Mouse (Mus musculus) small intestine, adult 10 weeks (tissue): Measurements from ENCODE around the gene Olfr523. TPM values are rescaled to one million over a fixed set of nuclear protein-coding genes. Genes with fewer than 3 reads are reported as not detected.

Experiments
- polyA plus RNA-seq: library from polyadenylated mRNA; stranded (reverse); fragments of 350-450 nt; fragmentation: Illumina TruSeq; extraction: RNeasy Lipid Tissue Mini Kit (QIAGEN cat#74804); gene quantifications from one replicate; pipeline ENCODE4 v1.2.3, GENCODE M21; 2014; ENCODE audit warnings: low replicate concordance

Olfr523 gene
- not detected for polyA plus RNA-seq

DNA sequence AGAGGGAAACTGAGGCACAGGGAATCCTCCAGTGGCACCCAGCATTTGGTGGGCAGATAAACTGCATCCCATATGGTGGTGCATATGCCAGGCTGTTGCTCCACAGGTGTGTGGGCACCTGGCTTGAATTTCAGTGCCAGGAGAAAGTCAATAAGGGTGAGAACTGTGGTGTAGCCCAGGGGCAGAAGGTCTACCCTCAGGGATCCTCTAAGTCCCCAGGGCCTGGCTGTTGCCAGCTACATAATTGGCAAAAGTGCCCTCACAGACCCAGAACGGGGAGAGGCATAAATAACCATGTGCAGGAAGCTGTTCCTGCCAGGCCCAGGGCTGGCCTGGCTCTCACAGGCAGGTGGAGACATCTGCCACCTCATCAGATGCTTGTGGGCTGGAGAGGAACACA is at the start of gene Olfr523:
Olfr523 (plus strand) TSS at position 282 of the 400 bp plus-strand sequence.

DNA sequence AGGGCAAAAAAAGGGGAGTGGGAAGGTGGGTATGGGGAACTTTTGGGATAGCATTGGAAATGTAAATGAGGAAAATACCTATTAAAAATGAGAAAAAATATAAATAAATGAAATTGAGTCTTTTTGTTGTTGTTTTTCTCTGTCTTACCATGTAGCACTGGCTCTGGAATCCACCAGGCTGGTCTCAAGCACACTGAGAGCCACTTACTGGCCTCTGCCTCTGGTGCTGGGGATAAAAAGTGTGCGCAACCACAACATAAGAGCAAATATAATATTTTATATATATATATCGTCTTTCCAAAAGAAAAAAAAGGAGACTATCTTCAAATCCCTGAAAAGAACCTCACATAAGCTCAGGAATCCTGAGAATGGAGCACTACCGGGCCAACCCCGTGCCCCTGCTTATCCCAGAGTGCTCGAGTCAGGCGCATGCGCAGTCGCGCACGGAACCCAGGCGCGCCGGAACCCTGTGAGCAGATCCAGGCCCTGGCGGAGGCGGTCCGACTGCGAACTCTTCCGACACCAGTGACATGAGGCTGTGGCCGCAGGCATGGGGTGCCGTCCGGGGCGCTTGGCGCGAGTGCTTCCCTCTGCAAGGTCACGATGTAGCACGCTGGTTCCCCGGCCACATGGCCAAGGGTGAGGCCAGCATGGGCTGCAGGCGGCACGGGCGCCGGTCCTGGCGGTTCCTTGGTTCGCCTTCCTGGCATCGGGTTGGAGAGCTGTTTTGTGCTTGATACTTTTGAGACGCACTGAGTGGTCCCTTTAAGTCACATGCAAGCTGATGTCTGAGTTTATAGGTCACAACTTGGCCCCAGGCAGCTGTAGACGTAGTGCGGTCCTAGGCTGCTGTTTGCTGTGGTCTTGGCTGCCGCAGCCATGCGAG is 35.6 kb upstream of the Olfr523 start, which contains the start of gene Mtg1:
Mtg1 (plus strand) TSS at position 430 of the 886 bp plus-strand sequence.

GRCm38 (mm10) chr7:140154218-140154927 is 18.6 kb upstream of the Olfr523 start, which contains the start of gene Sprn:
Sprn (minus strand) TSS chr7:140154877.

GRCm38 (mm10) chr7:140164664-140165063 is 8.4 kb upstream of the Olfr523 start, which contains the start of gene Olfr522:
Olfr522 (minus strand) TSS chr7:140164764.

GRCm38 (mm10) chr7:140205864-140206263 is 32.8 kb downstream of the Olfr523 start, which contains the start of gene Olfr524:
Olfr524 (minus strand) TSS chr7:140205964.

DNA sequence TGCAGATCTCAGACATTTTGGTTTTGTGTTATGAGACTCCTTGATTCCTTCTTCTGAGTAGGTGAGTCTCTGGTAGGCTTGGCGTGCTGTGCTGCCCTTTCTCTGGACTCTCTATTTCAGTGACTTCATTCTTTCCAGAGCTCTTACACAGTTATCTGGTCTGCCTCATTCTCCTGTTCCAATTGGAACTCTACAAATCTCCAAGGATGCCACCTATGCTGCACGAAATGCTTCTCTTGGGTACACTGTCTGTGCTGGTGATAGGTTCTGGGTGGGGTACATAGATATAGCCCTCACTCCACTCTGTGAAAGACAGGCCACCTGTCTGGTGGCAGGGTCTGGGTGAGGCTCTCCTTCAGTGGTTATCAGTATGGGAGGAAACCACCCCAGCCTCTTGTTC is 45.0 kb downstream of the Olfr523 start, which contains the start of gene Cd163l1:
Cd163l1 (plus strand) TSS at position 301 of the 400 bp plus-strand sequence.

Other genes with a start within 250 kb of the Olfr523 start
- gene Utf1, start 229.4 kb upstream of the Olfr523 start, polyA plus RNA-seq, result not detected
- gene 6430531B16Rik, start 194.5 kb upstream of the Olfr523 start, polyA plus RNA-seq, result not detected
- gene Adam8, start 180.7 kb upstream of the Olfr523 start, polyA plus RNA-seq, result 0.11 TPM
- gene Zfp511, start 136.8 kb upstream of the Olfr523 start, polyA plus RNA-seq, result 7.8 TPM
- gene Tubgcp2, start 136.5 kb upstream of the Olfr523 start, polyA plus RNA-seq, result 4.9 TPM
- gene Msx3, start 124.1 kb upstream of the Olfr523 start, polyA plus RNA-seq, result not detected
- not detected for gene Caly, start 90.7 kb upstream of the Olfr523 start, polyA plus RNA-seq
- 108 TPM for gene Prap1, start 79.8 kb upstream of the Olfr523 start, polyA plus RNA-seq
- gene Fuom, start 70.8 kb upstream of the Olfr523 start, polyA plus RNA-seq, result 54.7 TPM
- 2.9 TPM for gene Paox, start 57.4 kb upstream of the Olfr523 start, polyA plus RNA-seq
- 65.0 TPM for gene Echs1, start 56.7 kb upstream of the Olfr523 start, polyA plus RNA-seq
- 1.1 TPM for gene Mtg1, start 35.7 kb upstream of the Olfr523 start, polyA plus RNA-seq
- gene Sprn, start 18.3 kb upstream of the Olfr523 start, polyA plus RNA-seq, result 0.11 TPM
- gene Olfr522, start 8.5 kb upstream of the Olfr523 start, polyA plus RNA-seq, result not detected
- not detected for gene Olfr524, start 32.7 kb downstream of the Olfr523 start, polyA plus RNA-seq
- gene Cd163l1, start 45.0 kb downstream of the Olfr523 start, polyA plus RNA-seq, result not detected
- gene 5830411N06Rik, start 74.1 kb downstream of the Olfr523 start, polyA plus RNA-seq, result not detected
- not detected for gene Olfr525, start 147.6 kb downstream of the Olfr523 start, polyA plus RNA-seq
- not detected for gene Olfr527, start 160.8 kb downstream of the Olfr523 start, polyA plus RNA-seq
- 0.33 TPM for gene Olfr60, start 188.5 kb downstream of the Olfr523 start, polyA plus RNA-seq
- gene Olfr530, start 203.1 kb downstream of the Olfr523 start, polyA plus RNA-seq, result not detected
- gene Olfr531, start 229.7 kb downstream of the Olfr523 start, polyA plus RNA-seq, result not detected
- not detected for gene Olfr532, start 248.4 kb downstream of the Olfr523 start, polyA plus RNA-seq